Mouse (Mus musculus) thymus, postnatal 36 days (tissue): ENCODE measurements around the gene Hoxa6.

Experiments used
- DNase-seq, 2 experiments: peaks; one replicate each; pipeline ENCODE4 v3.0.0; 2022; ENCODE audit warnings: mixed read lengths in 2 of 2

Gene Hoxa6

GRCm38 (mm10) chr6:52162093-52162380 lies 46.5 kb downstream of the Hoxa6 start:
- DNase-seq, result no peak

DNA sequence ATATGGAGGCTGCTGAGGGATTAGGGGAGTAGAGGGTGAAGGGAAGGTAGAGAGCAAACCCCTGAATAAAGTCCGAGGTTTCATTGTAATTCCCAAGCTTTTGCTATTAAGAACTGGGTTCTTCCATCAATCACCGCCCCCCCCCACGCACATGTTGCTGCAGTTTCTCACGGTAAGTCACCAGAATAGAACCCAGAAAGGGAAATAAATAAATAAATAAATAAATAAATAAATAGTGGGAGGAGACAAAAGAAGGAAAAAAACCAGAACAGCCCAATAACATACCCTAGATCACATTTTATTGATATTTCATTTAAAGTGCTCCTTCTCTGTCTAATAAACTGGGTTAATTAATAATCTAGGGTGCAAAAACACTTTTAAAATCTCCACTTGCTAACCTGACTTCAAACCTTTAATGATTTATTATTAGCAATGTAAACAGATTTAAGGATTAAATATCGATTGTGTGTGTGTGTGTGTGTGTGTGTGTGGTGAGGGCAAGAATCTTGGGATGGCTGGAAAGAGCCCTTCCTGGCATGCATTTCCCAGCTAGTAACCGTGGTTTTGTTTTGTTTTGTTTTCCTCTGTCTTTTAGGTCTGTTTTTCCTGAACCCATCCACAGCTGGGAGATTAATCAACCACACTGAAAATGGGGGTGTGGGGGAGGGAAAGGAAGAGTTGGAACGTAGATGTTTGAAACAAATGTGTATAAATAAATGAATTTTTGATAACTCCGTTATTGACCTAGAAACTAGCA lies 47.0 kb downstream of the Hoxa6 start:
- DNase-seq, result no peak

GRCm38 (mm10) chr6:52160511-52161335 lies 47.8 kb downstream of the Hoxa6 start:
- no peak for DNase-seq

DNA sequence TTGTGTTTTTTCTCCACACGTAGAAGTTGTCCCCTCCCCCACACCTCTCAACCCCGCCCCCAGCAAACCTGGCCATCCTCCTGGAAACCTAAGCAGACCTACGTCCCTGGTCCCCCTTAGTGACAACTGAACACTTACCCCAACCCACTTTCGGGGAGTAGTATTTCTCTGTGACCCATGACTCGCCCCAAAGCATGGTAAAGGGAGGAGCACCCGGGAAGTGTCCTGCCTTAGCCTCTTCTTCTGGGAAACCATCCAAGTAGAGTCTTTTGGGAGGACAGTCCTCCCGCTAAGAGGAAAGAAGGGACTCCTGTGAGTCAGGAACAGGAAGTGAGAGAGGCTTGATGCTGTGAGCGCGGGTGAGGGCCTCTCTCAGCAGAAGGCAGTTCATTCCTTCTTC lies 48.5 kb downstream of the Hoxa6 start:
- DNase-seq, result no peak

DNA sequence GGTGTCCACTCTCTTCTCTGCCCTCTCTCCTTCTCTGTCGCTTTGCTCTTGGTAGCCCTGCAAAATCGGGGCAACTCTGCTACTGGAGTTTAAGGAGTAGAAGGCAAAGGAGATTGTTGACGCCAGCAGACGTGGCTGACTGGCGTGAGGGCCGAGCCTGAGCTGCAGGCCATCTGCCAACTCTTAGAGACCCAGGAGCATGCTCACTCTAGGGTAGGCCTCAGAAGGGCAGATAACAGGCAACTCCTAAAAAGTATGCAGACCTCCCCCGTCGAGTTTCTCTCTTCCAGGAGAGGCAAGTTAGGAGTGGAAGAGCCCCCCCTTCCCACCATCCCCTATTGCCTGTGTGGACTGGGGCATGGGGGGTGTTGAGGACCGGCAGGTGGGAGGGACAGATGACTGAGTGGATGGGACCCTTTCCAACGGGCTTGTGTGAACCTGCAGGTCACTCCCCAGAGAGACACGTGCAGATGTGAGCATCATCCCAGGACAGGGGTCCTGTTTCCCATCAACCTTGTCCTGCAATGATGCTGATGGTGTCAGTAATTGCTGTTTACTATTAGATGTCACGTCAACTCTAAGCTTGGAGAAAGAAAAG lies 49.3 kb downstream of the Hoxa6 start:
- no peak for DNase-seq

- DNase-seq, result peak; percentile 56 to 73
Observed at GRCm38 (mm10) chr6:52158276-52159051, 50.1 kb downstream of the Hoxa6 start, which contains the start of gene Hoxa1. TSS of gene Hoxa1 (minus strand) at chr6:52158317.

- no peak for DNase-seq
Observed at GRCm38 (mm10) chr6:52157466-52158275, 50.9 kb downstream of the Hoxa6 start.

DNA sequence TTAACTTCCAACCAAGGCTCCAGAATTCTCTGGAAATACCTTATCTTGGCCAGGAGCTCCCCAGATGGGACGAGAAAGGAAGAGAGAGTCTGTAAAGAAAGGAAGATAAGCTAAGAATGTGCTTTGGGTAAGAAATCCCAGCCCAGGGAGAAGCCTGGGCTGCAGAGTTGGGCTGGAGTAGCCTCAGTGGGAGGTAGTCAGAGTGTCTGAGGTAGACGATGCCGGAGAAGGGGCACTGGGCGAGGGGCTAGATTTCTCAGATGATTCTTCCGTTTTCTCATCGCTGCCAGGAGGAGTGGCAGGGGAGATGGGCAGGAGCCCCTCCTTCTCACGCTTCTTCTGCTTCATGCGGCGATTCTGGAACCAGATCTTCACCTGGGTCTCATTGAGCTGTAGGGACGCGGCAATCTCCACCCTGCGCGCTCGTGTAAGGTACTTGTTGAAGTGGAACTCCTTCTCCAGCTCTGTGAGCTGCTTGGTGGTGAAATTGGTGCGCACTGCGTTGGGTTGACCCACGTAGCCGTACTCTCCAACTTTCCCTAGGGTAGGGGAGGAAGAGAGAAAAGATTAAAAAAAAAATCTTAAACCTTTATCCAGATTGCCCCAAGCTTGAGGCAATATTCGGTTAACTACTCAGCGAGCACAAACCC lies 51.8 kb downstream of the Hoxa6 start:
- DNase-seq, result no peak
